Mouse (Mus musculus): ENCODE measurements around the gene Ppp2r5d. TPM values are rescaled to one million over a fixed set of nuclear protein-coding genes. Genes with fewer than 3 reads are reported as not detected.

Ppp2r5d gene
- polyA plus RNA-seq, 1 experiment from 2014 or later = 89.4 TPM

DNA sequence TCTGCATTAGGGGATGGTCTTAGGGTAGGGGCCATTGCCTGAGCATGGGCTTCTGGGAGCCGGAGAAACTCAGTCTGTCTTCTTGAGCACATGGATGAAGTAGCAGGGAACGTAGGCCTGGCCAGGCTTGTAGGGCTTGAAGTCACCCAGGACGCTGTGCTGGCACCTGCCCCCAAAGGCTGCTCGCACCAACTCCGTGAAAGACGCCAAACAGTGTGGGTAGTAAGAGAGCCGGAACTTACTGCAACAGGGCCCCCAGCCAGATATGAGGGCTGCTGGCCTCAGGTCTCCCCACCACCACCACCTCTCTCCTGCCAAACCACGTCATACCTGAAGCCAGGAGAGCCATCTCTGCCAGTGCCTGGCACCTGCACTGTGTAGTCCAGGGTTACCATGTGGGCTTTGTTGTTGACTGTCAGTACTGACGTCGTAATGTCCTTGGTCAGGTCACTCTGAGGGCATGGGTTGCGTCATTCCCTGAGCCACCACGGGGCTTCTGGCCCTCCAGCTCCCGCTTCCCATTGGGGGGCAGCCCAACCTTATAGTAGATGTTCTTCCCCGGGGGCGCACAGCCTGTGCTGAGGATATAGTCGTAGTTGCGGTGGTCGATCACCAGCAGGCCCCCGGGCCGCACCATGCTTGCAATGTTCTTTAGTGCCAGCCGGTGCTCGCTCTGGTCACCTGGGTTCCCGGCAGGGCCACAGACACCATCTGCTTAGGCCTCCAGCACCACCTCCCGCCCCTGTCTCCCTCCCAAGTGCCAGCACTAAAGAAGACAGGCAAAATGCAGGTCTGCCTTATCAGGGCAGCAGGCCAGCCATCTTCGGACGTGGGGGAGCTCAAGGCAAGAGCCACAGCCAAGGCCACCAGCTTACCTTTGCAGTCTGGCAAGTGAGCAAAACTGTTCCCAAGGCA lies 21.1 kb upstream of the Ppp2r5d start:
- no peak for ATAC-seq (ENCODE audit: low FRiP score)
- DNase-seq (ENCODE audit: low spot score) = no peak
- Histone ChIP-seq H3K9ac (ENCODE audit: low read depth, low read length) (no peak overlapping the region), H3K4me3 (ENCODE audit: low read depth, low read length) (no peak overlapping the region), H3K9me3 (ENCODE audit: control insufficient read depth, low read length) (no peaks in the 10 kb centered on the region), H3K27me3 (ENCODE audit: control insufficient read depth, insufficient read depth, low read length) (peaks cover 9% of the 10 kb centered on the region), H3K4me1 (replicated peaks; ENCODE audit: control insufficient read depth, insufficient read depth, low read length) (no peaks in the 10 kb centered on the region), H3K4me2 (replicated peaks; ENCODE audit: low read depth, low read length) (no peak overlapping the region), H3K27ac (ENCODE audit: low read depth, low read length) (no peak overlapping the region), H3K36me3 (ENCODE audit: control insufficient read depth, insufficient read depth, low read length) (no peaks in the 10 kb centered on the region)
- WGBS = 93% methylated on average over 26 of the region's 26 CpGs

DNA sequence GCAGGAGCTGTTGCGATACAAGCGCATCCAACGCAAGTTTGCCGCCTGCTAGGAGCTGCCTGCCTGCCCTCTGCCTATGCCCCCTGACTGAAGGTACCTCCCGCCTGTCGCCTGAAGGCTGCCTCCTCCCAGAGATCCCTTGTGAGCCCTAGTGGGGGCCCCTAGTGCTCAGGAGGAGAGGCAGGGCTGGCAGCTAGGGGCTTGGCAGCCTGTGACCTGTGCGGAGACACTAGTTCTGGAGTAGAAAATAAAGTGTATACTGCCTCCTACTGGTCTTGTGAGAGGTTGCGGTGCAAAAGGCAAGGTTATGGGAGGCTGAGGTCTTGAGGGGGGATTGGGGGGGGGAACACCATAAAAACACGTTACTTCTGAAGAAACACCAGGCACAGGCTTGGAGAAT lies 20.4 kb upstream of the Ppp2r5d start:
- H3K36me3 ChIP-seq (ENCODE audit: control insufficient read depth, insufficient read depth, low read length) = no peaks in the 10 kb centered on the region

DNA sequence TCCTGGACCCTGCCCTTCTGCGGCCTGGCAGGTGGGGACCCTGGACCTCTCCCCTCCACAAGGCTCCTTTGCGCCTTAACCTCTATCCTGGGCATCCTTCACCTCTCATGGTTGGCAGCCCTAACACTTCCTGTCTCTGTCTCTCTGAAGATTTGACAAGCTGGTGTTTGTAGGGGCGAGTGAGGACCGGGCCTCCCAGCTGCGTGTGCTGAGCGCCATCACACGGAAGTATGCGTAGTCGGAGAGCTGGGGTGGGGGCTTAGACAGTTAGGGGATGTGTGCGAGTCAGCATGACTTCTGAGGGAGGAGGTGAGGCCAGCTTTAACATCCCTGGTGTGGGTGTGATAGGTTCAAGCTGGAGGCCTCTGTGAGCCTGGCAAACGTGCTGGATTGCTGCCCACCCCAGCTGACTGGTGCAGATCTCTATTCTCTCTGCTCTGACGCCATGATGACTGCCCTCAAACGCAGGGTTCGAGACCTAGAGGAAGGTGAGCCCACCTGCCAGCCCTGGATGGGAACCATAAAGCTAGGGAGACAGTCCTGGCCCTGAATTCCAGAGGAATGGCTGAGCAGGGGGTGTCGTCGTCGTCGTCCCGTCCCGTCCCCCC lies 19.7 kb upstream of the Ppp2r5d start:
- Histone ChIP-seq H3K4me3 (ENCODE audit: low read depth, low read length) (no peak overlapping the region), H3K4me1 (replicated peaks; ENCODE audit: control insufficient read depth, insufficient read depth, low read length) (no peaks in the 10 kb centered on the region), H3K27me3 (ENCODE audit: control insufficient read depth, insufficient read depth, low read length) (peaks cover 9% of the 10 kb centered on the region), H3K9ac (ENCODE audit: low read depth, low read length) (no peak overlapping the region), H3K4me2 (replicated peaks; ENCODE audit: low read depth, low read length) (no peak overlapping the region), H3K9me3 (ENCODE audit: control insufficient read depth, low read length) (no peaks in the 10 kb centered on the region), H3K36me3 (ENCODE audit: control insufficient read depth, insufficient read depth, low read length) (no peaks in the 10 kb centered on the region), H3K27ac (ENCODE audit: low read depth, low read length) (no peak overlapping the region)
- WGBS = 82% methylated on average over 19 of the region's 20 CpGs
- DNase-seq (ENCODE audit: low spot score) (no peak), ATAC-seq (ENCODE audit: low FRiP score) (no peak)

More for the DNA sequence above, 20.4 kb upstream of the Ppp2r5d start:
- Histone ChIP-seq H3K27me3 (ENCODE audit: control insufficient read depth, insufficient read depth, low read length) (peaks cover 9% of the 10 kb centered on the region), H3K27ac (ENCODE audit: low read depth, low read length) (no peak overlapping the region), H3K9me3 (ENCODE audit: control insufficient read depth, low read length) (no peaks in the 10 kb centered on the region), H3K4me1 (replicated peaks; ENCODE audit: control insufficient read depth, insufficient read depth, low read length) (no peaks in the 10 kb centered on the region), H3K4me3 (ENCODE audit: low read depth, low read length) (no peak overlapping the region), H3K9ac (ENCODE audit: low read depth, low read length) (no peak overlapping the region), H3K4me2 (replicated peaks; ENCODE audit: low read depth, low read length) (no peak overlapping the region)
- WGBS = 50% methylated on average over 9 of the region's 9 CpGs
- DNase-seq (ENCODE audit: low spot score) = peak; percentile 57
- no peak for ATAC-seq (ENCODE audit: low FRiP score)

DNA sequence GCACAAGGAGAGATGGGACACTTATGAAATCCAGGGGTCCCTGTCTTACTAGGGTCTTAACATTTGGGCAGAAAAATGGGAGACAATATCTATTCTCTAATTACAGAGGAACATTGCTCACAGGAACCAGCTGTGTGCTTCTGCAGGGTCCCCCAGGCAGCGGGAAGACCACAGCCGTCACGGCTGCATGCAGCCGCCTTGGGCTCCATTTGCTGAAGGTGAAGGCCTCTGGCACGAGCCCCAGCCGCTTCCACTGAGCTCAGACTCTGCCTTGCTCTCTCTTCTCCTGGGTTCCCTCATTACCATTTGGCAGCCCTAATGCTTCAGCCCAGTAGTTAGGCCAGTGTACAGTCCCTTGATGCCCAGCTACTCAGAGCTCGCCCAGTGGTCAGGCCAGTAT lies 16.2 kb upstream of the Ppp2r5d start:
- Histone ChIP-seq H3K27ac (ENCODE audit: low read depth, low read length) (no peak overlapping the region), H3K4me3 (ENCODE audit: low read depth, low read length) (no peak overlapping the region), H3K9me3 (ENCODE audit: control insufficient read depth, low read length) (no peaks in the 10 kb centered on the region), H3K9ac (ENCODE audit: low read depth, low read length) (no peak overlapping the region), H3K36me3 (ENCODE audit: control insufficient read depth, insufficient read depth, low read length) (no peaks in the 10 kb centered on the region), H3K4me2 (replicated peaks; ENCODE audit: low read depth, low read length) (no peak overlapping the region), H3K4me1 (replicated peaks; ENCODE audit: control insufficient read depth, insufficient read depth, low read length) (no peaks in the 10 kb centered on the region), H3K27me3 (ENCODE audit: control insufficient read depth, insufficient read depth, low read length) (no peaks in the 10 kb centered on the region)
- DNase-seq (ENCODE audit: low spot score) (no peak), ATAC-seq (ENCODE audit: low FRiP score) (no peak)
- WGBS = 92% methylated on average over 7 of the region's 7 CpGs

DNA sequence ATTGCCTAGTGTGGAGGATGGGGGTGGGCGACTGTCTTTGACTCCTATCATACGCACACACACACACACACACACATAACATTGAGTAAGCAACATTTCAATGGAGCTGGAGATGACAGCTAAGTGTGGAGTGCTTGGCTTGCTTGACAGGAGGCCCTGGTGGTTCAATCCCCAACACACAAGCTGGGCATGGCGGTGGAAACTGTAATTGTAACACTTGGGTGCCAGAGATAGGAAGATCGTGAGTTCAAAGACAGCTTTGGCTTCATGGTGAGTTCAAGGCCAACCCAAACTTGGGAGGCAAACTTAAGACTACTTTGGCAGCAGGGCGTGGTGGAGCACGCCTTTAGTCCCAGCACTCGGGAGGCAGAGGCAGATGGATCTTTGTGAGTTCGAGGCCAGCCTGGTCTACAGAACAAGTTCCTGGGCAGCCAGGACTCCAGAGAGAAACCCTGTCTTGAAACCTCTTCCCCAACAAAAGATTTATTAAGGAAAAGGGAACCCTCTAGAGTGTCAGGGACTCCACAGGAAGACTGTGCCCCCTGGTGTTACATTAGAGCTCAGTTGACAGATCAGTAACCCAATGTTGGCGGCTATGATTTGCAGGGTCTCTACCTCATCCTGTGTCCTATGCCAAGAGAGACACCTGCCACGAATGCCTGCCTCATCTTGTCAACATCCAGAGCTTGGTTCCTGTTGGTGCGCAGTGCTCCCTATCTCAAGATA lies 10.0 kb upstream of the Ppp2r5d start:
- H3K36me3 ChIP-seq (ENCODE audit: control insufficient read depth, insufficient read depth, low read length) = 0 out of 2 replicates have a peak, but pooled peaks cover 2% of the 10 kb centered on the region
- 96% methylated on average over 11 of the region's 11 CpGs for WGBS

DNA sequence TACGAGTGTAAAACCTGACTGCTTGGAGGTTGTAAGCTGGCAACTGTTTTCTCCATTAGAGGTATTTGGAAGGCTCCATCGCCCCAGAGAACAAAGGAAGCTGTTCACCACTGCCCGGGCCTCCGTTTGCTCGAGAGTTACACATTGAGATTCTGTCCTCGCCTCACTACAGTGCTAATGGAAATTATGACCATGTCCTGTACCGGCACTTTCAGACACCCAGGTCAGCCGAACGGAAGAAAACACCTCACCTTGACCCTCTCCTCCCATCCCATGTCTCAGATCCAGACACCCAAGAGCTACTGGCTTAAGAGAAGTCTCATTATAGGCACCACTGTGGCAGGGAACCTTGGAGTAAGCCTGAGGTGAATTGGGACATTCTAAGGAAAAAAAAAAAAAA lies 8.9 kb upstream of the Ppp2r5d start:
- 91% methylated on average over 9 of the region's 9 CpGs for WGBS
- H3K4me1 ChIP-seq (replicated peaks; ENCODE audit: control insufficient read depth, insufficient read depth, low read length) = peaks cover 4% of the 10 kb centered on the region

More for the DNA sequence above, 10.0 kb upstream of the Ppp2r5d start:
- H3K4me2 ChIP-seq (replicated peaks; ENCODE audit: low read depth, low read length) = no peak overlapping the region
- H3K4me3 ChIP-seq (ENCODE audit: low read depth, low read length) = no peak overlapping the region
- DNase-seq (ENCODE audit: low spot score) = no peak
- ATAC-seq (ENCODE audit: low FRiP score) = no peak
- no peak overlapping the region for H3K9ac ChIP-seq (ENCODE audit: low read depth, low read length)
- H3K27me3 ChIP-seq (ENCODE audit: control insufficient read depth, insufficient read depth, low read length) = no peaks in the 10 kb centered on the region
- peaks cover 4% of the 10 kb centered on the region for H3K4me1 ChIP-seq (replicated peaks; ENCODE audit: control insufficient read depth, insufficient read depth, low read length)
- H3K27ac ChIP-seq (ENCODE audit: low read depth, low read length) = no peak overlapping the region
- H3K9me3 ChIP-seq (ENCODE audit: control insufficient read depth, low read length) = no peaks in the 10 kb centered on the region

DNA sequence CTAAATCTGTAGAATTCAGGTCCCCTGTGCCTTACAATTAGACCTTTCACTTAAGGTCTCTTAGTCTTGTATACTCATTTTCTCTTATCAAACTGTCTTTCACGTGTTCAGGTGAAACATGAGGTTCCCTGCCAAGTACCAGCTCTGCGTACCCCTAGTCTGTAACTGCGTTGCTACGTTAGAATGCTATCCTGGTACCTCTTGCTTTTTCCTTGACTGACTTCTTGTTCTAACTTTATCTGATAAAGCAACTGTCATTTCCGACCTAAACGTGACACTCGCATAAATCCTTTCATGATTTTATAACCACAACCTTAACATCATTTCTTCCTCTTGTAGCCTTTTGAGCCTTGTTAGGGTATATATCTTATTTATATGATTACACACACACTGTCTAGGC lies 7.5 kb upstream of the Ppp2r5d start:
- Histone ChIP-seq H3K9ac (ENCODE audit: low read depth, low read length) (peak overlapping the region; percentile 87), H3K27me3 (ENCODE audit: control insufficient read depth, insufficient read depth, low read length) (no peaks in the 10 kb centered on the region), H3K4me3 (ENCODE audit: low read depth, low read length) (peak overlapping the region; percentile 92), H3K9me3 (ENCODE audit: control insufficient read depth, low read length) (no peaks in the 10 kb centered on the region), H3K36me3 (ENCODE audit: control insufficient read depth, insufficient read depth, low read length) (0 out of 2 replicates have a peak, but pooled peaks cover 2% of the 10 kb centered on the region), H3K27ac (ENCODE audit: low read depth, low read length) (no peak overlapping the region), H3K4me2 (replicated peaks; ENCODE audit: low read depth, low read length) (peak overlapping the region; percentile 99), H3K4me1 (replicated peaks; ENCODE audit: control insufficient read depth, insufficient read depth, low read length) (peaks cover 4% of the 10 kb centered on the region)
- 78% methylated on average over 7 of the region's 7 CpGs for WGBS
- ATAC-seq (ENCODE audit: low FRiP score) (no peak), DNase-seq (ENCODE audit: low spot score) (no peak)

More for the DNA sequence above, 8.9 kb upstream of the Ppp2r5d start:
- no peak for DNase-seq (ENCODE audit: low spot score)
- Histone ChIP-seq H3K9me3 (ENCODE audit: control insufficient read depth, low read length) (no peaks in the 10 kb centered on the region), H3K9ac (ENCODE audit: low read depth, low read length) (no peak overlapping the region), H3K4me3 (ENCODE audit: low read depth, low read length) (no peak overlapping the region), H3K27me3 (ENCODE audit: control insufficient read depth, insufficient read depth, low read length) (no peaks in the 10 kb centered on the region), H3K4me2 (replicated peaks; ENCODE audit: low read depth, low read length) (no peak overlapping the region), H3K36me3 (ENCODE audit: control insufficient read depth, insufficient read depth, low read length) (0 out of 2 replicates have a peak, but pooled peaks cover 2% of the 10 kb centered on the region), H3K27ac (ENCODE audit: low read depth, low read length) (no peak overlapping the region)
- ATAC-seq (ENCODE audit: low FRiP score) = no peak

DNA sequence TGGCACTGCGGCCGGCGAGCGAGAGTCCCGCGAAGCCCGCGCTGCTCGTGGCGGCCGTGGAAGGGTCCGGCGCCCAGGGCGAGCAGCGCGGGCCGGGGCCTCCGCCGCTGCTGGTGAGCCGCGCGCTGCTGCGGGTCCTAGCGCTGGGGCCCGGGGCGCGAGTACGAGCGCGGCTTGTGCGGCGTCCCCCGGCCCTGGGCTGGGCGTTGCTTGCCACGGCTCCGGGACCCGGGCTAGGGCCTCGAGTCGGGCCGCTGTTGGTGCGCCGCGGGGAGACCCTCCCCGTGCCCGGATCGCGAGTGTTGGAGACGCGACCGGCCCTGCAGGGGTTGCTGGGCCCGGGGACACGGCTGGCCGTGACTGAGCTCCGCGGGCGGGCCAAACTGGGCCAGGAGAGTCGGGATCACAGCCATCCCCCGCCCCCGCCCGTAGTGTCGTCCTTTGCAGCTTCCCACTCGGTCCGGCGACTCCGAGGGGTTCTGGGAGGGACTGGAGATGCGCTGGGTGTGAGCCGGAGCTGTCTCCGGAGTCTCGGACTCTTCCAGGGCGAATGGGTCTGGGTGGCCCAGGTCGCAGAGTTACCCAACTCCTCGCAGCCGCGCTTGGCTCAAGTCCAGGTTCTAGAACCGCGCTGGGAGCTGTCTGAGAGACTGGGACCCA lies 6.8 kb upstream of the Ppp2r5d start:
- Histone ChIP-seq H3K4me2 (replicated peaks; ENCODE audit: low read depth, low read length) (peak overlapping the region; percentile 99), H3K36me3 (ENCODE audit: control insufficient read depth, insufficient read depth, low read length) (0 out of 2 replicates have a peak, but pooled peaks cover 2% of the 10 kb centered on the region), H3K4me1 (replicated peaks; ENCODE audit: control insufficient read depth, insufficient read depth, low read length) (peaks cover 4% of the 10 kb centered on the region), H3K9ac (ENCODE audit: low read depth, low read length) (peak overlapping the region; percentile 87), H3K9me3 (ENCODE audit: control insufficient read depth, low read length) (no peaks in the 10 kb centered on the region), H3K27me3 (ENCODE audit: control insufficient read depth, insufficient read depth, low read length) (no peaks in the 10 kb centered on the region), H3K27ac (ENCODE audit: low read depth, low read length) (peak overlapping the region; percentile 42; the same call in 1 of the 2 replicates), H3K4me3 (ENCODE audit: low read depth, low read length) (peak overlapping the region; percentile 92)
- DNase-seq (ENCODE audit: low spot score) (no peak), ATAC-seq (ENCODE audit: low FRiP score) (peak; percentile 67)
- WGBS = under 1% methylated on average over 53 of the region's 76 CpGs
